Mouse (Mus musculus): Measurements from ENCODE around the gene Clip2. TPM values are rescaled to one million over a fixed set of nuclear protein-coding genes. Genes with fewer than 3 reads are reported as not detected.

Gene Clip2
- polyA plus RNA-seq (2016; fragmentation: Nextera tagmentation; extraction: Ambion mirVana) = 7.4 and 7.6 TPM in 2 replicates

DNA sequence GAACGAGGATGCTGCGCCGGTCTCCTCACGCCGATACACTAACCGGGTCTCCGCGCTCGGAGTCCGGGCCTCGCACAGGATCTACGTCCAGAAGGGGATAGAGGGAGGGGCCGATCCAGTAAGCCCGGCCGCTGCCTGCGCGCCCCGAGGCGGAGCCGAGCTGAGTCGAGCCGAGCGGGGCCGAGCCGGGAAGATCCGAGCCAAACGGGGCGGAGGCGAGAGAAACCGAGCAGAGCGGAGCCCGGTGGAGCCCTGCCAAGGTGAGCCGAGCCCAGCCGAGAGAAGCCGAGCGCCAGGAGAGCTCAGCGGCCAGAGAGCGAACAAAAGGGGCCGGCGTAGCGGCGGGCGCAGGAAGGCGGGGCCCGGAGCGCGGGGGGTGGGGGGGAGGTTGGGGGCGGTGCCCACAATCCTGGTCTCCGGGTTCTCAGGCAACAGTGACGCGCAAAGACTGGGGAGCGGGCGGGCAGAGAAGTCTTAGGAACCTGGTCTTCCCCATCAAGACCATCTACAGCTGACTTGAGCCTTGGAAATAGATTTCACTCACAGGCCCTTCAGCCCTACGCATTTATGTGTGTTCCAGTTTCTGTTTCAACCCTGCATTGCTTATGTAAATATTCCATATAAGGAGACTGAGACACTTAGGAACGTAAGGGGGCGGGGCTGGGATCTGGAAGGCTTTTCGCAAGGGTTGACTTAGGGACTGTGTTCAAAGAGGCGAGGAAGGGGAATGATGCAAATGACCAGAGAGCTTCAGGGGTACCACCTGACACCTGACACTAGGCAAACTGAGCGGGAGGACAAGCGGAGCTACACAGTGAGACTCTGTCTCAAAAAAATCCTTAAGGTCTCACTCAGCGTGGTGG is at the start of gene Clip2:
Gene Clip2, minus strand, starts transcription at position 325 of the 863 bp plus-strand sequence.
- Histone ChIP-seq H3K9me3 (no peaks in the 10 kb centered on the region), H3K4me1 (peaks cover 35% of the 10 kb centered on the region), H3K27ac (peak within 1 kb of the TSS; percentile 99), H3K9ac (peak within 1 kb of the TSS; percentile 94), H3K4me3 (peak within 1 kb of the TSS; percentile 87), H3K36me3 (0 out of 2 replicates have a peak, but pooled peaks cover 3% of the 10 kb centered on the region), H3K4me2 (replicated peaks) (peak within 1 kb of the TSS; percentile 80), H3K27me3 (no peaks in the 10 kb centered on the region)
- 1% methylated on average over 56 of the region's 61 CpGs for WGBS
- peak; percentile 93 for ATAC-seq (ENCODE audit: insufficient number of reproducible peaks, insufficient read depth, low FRiP score, low TSS enrichment)

DNA sequence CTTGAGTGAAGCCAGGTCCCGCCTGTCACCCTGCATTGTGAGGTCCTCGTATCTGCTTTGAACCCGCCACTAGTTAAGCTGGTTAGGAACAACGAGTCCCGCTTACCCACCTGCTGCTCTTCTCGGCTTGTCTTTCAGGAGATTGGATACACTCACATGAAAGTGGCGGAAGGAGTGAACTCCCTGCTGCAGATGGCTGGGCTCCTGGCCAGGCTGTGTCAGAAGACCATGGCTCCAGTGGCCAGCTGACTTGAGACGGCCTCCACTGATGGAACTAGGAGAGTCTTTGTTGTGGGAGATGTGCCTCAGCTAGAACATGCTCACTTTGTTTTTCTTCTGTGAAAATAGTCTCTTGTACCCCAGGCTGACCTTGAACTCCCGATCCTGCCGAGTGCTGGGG is 45.5 kb upstream of the Clip2 start:
- H3K27ac ChIP-seq = no peak overlapping the region
- H3K4me2 ChIP-seq (replicated peaks) = no peak overlapping the region
- H3K4me1 ChIP-seq = no peaks in the 10 kb centered on the region
- 90% methylated on average over 10 of the region's 10 CpGs for WGBS
- no peak for ATAC-seq (ENCODE audit: insufficient number of reproducible peaks, insufficient read depth, low FRiP score, low TSS enrichment)
- H3K9ac ChIP-seq = no peak overlapping the region
- H3K36me3 ChIP-seq = peaks cover 65% of the 10 kb centered on the region
- H3K9me3 ChIP-seq = no peaks in the 10 kb centered on the region
- H3K27me3 ChIP-seq = no peaks in the 10 kb centered on the region
- H3K4me3 ChIP-seq = no peak overlapping the region

GRCm38 (mm10) chr5:134593093-134593492 is 40.9 kb upstream of the Clip2 start:
- no peak for ATAC-seq (ENCODE audit: insufficient number of reproducible peaks, insufficient read depth, low FRiP score, low TSS enrichment)
- H3K36me3 ChIP-seq = peaks cover 89% of the 10 kb centered on the region
- 88% methylated on average over 9 of the region's 9 CpGs for WGBS

DNA sequence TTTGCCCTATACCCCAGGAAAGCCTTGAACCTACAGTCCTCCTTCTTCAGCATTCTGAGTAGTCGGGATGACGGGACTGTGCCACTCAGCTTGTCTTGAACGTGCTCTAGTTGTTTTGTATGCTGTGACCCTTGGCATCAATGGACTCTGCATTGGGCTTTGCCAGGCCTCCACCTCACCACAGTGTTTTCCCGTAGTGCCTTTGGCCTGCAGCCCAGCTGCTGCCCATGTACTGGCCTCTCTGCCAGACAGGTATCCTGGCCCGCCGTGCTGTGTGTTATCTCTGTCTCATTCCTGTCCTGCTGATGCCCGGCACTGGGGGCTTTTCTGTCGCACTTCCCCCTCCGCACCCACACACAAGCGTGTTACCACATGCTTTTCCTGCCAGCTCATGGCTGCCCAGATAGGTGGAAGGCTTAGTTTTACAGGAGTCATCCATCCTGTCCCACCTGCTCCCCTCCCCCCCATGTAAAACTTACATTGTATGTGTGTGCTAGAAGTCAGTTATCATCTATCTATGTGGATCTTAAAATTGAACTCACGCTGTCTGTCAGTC is 39.9 kb upstream of the Clip2 start:
- Histone ChIP-seq H3K4me2 (replicated peaks) (no peak overlapping the region), H3K36me3 (peaks cover 83% of the 10 kb centered on the region), H3K27ac (no peak overlapping the region), H3K27me3 (no peaks in the 10 kb centered on the region), H3K4me3 (no peak overlapping the region), H3K4me1 (no peaks in the 10 kb centered on the region), H3K9ac (no peak overlapping the region), H3K9me3 (no peaks in the 10 kb centered on the region)
- ATAC-seq (ENCODE audit: insufficient number of reproducible peaks, insufficient read depth, low FRiP score, low TSS enrichment) = no peak
- WGBS = 94% methylated on average over 11 of the region's 11 CpGs

More at GRCm38 (mm10) chr5:134593093-134593492, 40.9 kb upstream of the Clip2 start:
- Histone ChIP-seq H3K4me1 (no peaks in the 10 kb centered on the region), H3K9me3 (no peaks in the 10 kb centered on the region), H3K4me3 (no peak overlapping the region), H3K27me3 (no peaks in the 10 kb centered on the region), H3K9ac (no peak overlapping the region), H3K4me2 (replicated peaks) (no peak overlapping the region), H3K27ac (no peak overlapping the region)

GRCm38 (mm10) chr5:134589900-134590299 is 37.7 kb upstream of the Clip2 start:
- no peaks in the 10 kb centered on the region for H3K27me3 ChIP-seq
- no peak overlapping the region for H3K4me3 ChIP-seq
- no peak overlapping the region for H3K27ac ChIP-seq
- no peak overlapping the region for H3K4me2 ChIP-seq (replicated peaks)
- H3K4me1 ChIP-seq = no peaks in the 10 kb centered on the region
- no peak overlapping the region for H3K9ac ChIP-seq
- ATAC-seq (ENCODE audit: insufficient number of reproducible peaks, insufficient read depth, low FRiP score, low TSS enrichment) = no peak
- H3K36me3 ChIP-seq = peaks cover 67% of the 10 kb centered on the region
- no peaks in the 10 kb centered on the region for H3K9me3 ChIP-seq
- WGBS = 86% methylated on average over 3 of the region's 3 CpGs

- H3K9ac ChIP-seq = no peak overlapping the region
- H3K4me3 ChIP-seq = no peak overlapping the region
- H3K36me3 ChIP-seq = peaks cover 20% of the 10 kb centered on the region
- H3K9me3 ChIP-seq = no peaks in the 10 kb centered on the region
- no peak overlapping the region for H3K27ac ChIP-seq
- H3K27me3 ChIP-seq = no peaks in the 10 kb centered on the region
- H3K4me1 ChIP-seq = peaks cover 13% of the 10 kb centered on the region
- H3K4me2 ChIP-seq (replicated peaks) = no peak overlapping the region
- WGBS = 93% methylated on average over 5 of the region's 5 CpGs
- no peak for ATAC-seq (ENCODE audit: insufficient number of reproducible peaks, insufficient read depth, low FRiP score, low TSS enrichment)
These were observed 32.6 kb upstream of the Clip2 start for GRCm38 (mm10) chr5:134584798-134585197.

GRCm38 (mm10) chr5:134583884-134584213 is 31.6 kb upstream of the Clip2 start:
- Histone ChIP-seq H3K4me2 (replicated peaks) (peak overlapping the region; percentile 90), H3K36me3 (peaks cover 16% of the 10 kb centered on the region), H3K9me3 (no peaks in the 10 kb centered on the region), H3K4me3 (peak overlapping the region; percentile 92), H3K27me3 (no peaks in the 10 kb centered on the region), H3K27ac (no peak overlapping the region), H3K4me1 (peaks cover 13% of the 10 kb centered on the region), H3K9ac (peak overlapping the region; percentile 84; the same call in 1 of the 2 replicates)
- WGBS = 85% methylated on average over 3 of the region's 3 CpGs
- no peak for ATAC-seq (ENCODE audit: insufficient number of reproducible peaks, insufficient read depth, low FRiP score, low TSS enrichment)

GRCm38 (mm10) chr5:134583006-134583883 is 31.0 kb upstream of the Clip2 start:
- 32% methylated on average over 15 of the region's 15 CpGs for WGBS
- H3K9me3 ChIP-seq = no peaks in the 10 kb centered on the region
- peak overlapping the region; percentile 84 for H3K9ac ChIP-seq
- H3K27me3 ChIP-seq = no peaks in the 10 kb centered on the region
- peaks cover 10% of the 10 kb centered on the region for H3K36me3 ChIP-seq
- ATAC-seq (ENCODE audit: insufficient number of reproducible peaks, insufficient read depth, low FRiP score, low TSS enrichment) = no peak
- peak overlapping the region; percentile 90 for H3K4me2 ChIP-seq (replicated peaks)
- H3K27ac ChIP-seq = no peak overlapping the region
- peak overlapping the region; percentile 92 for H3K4me3 ChIP-seq
- peaks cover 13% of the 10 kb centered on the region for H3K4me1 ChIP-seq

GRCm38 (mm10) chr5:134582221-134582907 is 30.1 kb upstream of the Clip2 start:
- Histone ChIP-seq H3K27me3 (no peaks in the 10 kb centered on the region), H3K4me2 (replicated peaks) (peak overlapping the region; percentile 90), H3K4me1 (peaks cover 13% of the 10 kb centered on the region), H3K9ac (peak overlapping the region; percentile 84), H3K27ac (no peak overlapping the region), H3K9me3 (no peaks in the 10 kb centered on the region), H3K4me3 (peak overlapping the region; percentile 92), H3K36me3 (peaks cover 8% of the 10 kb centered on the region)
- WGBS = 7% methylated on average over 28 of the region's 30 CpGs
- peak; percentile 92 for ATAC-seq (ENCODE audit: insufficient number of reproducible peaks, insufficient read depth, low FRiP score, low TSS enrichment)

- Histone ChIP-seq H3K27me3 (no peaks in the 10 kb centered on the region), H3K9me3 (no peaks in the 10 kb centered on the region), H3K4me2 (replicated peaks) (no peak within 1 kb of the TSS), H3K27ac (no peak within 1 kb of the TSS), H3K9ac (no peak within 1 kb of the TSS), H3K4me3 (no peak within 1 kb of the TSS), H3K4me1 (peaks cover 13% of the 10 kb centered on the region), H3K36me3 (no peaks in the 10 kb centered on the region)
- ATAC-seq (ENCODE audit: insufficient number of reproducible peaks, insufficient read depth, low FRiP score, low TSS enrichment) = no peak
- 81% methylated on average over 5 of the region's 5 CpGs for WGBS
These were observed 28.9 kb upstream of the Clip2 start, which contains the start of gene Rfc2 for GRCm38 (mm10) chr5:134581146-134581545. Rfc2 (plus strand) TSS chr5:134581366.

- Histone ChIP-seq H3K9me3 (no peaks in the 10 kb centered on the region), H3K36me3 (no peaks in the 10 kb centered on the region)
- WGBS = 61% methylated on average over 3 of the region's 3 CpGs
These were observed 26.9 kb upstream of the Clip2 start for GRCm38 (mm10) chr5:134579135-134579534.

More at GRCm38 (mm10) chr5:134579135-134579534, 26.9 kb upstream of the Clip2 start:
- Histone ChIP-seq H3K4me2 (replicated peaks) (no peak overlapping the region), H3K27me3 (no peaks in the 10 kb centered on the region), H3K4me3 (no peak overlapping the region), H3K27ac (no peak overlapping the region), H3K9ac (no peak overlapping the region), H3K4me1 (peaks cover 17% of the 10 kb centered on the region)
- ATAC-seq (ENCODE audit: insufficient number of reproducible peaks, insufficient read depth, low FRiP score, low TSS enrichment) = no peak

Measured in embryonic facial prominence, embryonic 12.5 days (tissue).